Mouse (Mus musculus): ENCODE results near the gene Lrrc14b.

Lrrc14b gene

GRCm38 (mm10) chr13:74363859-74364235 is at the start of gene Lrrc14b:
Gene Lrrc14b (minus strand): TSS chr13:74364005.
- in situ Hi-C loops (cut with MboI; ENCODE audit: low pct_unique_long_range_greater_than_20kb in 1 of 2, low sequenced_read_pairs in 2 of 2, unreplicated experiment in 1 of 2) = no loop called here

GRCm38 (mm10) chr13:74399298-74399839 is 35.6 kb upstream of the Lrrc14b start, which contains the start of gene Ftl1-ps1:
Gene Ftl1-ps1 (plus strand): TSS chr13:74399694.
- in situ Hi-C loops (cut with MboI; ENCODE audit: low pct_unique_long_range_greater_than_20kb in 1 of 2, low sequenced_read_pairs in 2 of 2, unreplicated experiment in 1 of 2) = no loop called here

- in situ Hi-C loops (cut with MboI; ENCODE audit: low pct_unique_long_range_greater_than_20kb in 1 of 2, low sequenced_read_pairs in 2 of 2, unreplicated experiment in 1 of 2) = no loop called here
These were observed 27.4 kb upstream of the Lrrc14b start for GRCm38 (mm10) chr13:74391156-74391555.

DNA sequence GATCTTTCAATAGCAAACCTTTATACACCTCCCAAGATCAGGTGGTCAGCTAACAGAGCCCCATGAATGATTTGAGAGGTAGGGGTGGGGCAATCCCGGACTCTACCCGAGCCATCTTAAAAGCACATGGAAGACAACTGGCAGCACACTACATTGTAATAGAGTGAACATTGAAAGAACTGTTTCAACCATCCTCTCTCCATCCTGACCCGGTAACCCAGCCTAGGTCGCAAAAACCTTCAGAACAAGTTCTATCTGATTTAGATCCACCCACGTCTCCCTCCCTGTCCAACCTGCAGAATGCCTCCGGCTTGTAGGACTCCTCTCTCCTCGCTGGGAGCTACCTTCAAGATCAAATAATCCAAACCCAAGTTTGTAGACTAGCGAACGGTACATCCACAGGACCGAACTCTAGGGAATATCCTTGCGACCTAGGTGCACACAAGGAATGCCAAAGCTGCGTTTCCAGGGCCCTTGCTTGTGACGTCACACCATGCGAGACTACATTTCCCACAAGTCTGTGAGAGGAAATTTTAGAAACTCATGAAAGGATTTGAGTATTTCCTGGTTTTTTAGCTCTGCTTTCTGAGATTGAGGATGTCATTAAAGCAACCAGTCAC is 26.7 kb upstream of the Lrrc14b start, which contains the start of gene Zfp72:
Gene Zfp72, minus strand, starts transcription at position 466 of the 620 bp plus-strand sequence.
- in situ Hi-C loops (cut with MboI; ENCODE audit: low pct_unique_long_range_greater_than_20kb in 1 of 2, low sequenced_read_pairs in 2 of 2, unreplicated experiment in 1 of 2) = no loop called here

DNA sequence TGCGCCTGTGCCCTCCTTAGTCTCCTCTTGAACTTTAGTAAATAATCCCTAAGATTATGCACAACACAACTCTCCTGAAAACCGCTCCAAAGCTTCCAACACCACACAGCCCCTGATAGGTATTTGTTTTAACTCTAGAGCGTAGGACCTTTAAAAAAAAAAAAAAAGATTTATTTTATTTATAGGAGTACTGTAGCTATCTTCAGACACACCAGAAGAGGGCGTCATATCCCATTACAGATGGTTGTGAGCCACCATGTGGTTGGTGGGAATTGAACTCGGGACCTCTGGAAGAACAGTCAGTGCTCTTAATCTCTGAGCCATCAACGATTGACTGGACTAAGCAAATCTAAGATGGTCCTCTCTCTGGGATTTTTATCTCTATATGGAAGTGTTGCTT is 25.9 kb upstream of the Lrrc14b start:
- in situ Hi-C loops (cut with MboI; ENCODE audit: low pct_unique_long_range_greater_than_20kb in 1 of 2, low sequenced_read_pairs in 2 of 2, unreplicated experiment in 1 of 2) = no loop called here

DNA sequence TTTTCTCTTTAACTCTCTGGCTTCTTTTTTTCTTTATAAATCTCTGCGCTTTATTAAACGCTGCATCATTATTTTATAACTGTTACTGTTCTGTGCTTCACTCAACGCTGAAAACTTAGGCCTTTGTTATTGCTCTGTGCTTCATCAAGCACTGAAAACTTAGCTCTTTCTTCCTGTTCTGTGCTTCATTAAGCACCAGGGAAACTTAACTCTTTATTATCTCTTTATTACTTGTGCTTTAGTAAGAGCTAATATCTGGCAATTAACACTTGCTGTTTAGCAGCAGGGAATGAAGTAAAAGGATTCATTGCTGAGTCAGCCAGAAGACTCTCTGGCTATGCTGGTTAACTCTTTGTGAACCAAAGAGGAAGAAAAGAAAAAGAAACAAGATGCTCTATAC is 18.5 kb upstream of the Lrrc14b start:
- in situ Hi-C loops (cut with MboI; ENCODE audit: low pct_unique_long_range_greater_than_20kb in 1 of 2, low sequenced_read_pairs in 2 of 2, unreplicated experiment in 1 of 2) = no loop called here

GRCm38 (mm10) chr13:74381533-74382276 is 17.9 kb upstream of the Lrrc14b start:
- in situ Hi-C loops (cut with MboI; ENCODE audit: low pct_unique_long_range_greater_than_20kb in 1 of 2, low sequenced_read_pairs in 2 of 2, unreplicated experiment in 1 of 2) = no loop called here

DNA sequence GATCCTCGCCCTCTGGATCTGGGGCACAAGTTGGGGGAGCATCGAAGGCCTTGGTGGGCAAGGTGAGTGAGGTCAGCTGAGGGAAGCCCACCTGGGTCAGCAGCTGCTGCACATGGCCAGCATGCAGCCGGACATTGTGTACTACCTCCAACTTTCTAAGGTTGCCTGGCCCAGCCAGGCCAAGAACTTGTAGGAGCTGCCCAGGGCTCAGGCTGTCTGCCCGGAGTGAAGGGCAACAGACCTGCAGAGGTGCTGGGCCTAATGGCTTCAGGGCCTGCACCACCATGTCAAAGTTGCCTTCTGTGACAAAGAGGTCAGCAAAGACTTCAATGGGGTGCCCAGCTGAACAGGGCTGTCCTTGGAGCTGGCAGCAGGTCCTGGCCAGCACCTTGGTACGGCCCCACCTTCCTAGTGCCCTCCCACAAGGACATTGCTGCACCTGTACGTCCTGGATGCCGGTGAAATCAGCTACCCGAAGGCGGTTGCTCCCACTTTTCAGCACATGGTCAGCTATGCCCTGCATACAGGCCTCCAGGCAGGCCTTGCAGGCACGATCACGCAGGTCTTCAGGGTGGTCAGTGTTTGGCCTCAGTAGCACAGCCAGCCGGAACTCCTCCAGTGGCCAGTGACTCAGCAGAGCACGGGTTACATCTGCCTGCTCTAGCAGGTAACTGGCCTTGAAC is 488 bp downstream of the Lrrc14b start:
- in situ Hi-C loops (cut with MboI; ENCODE audit: low pct_unique_long_range_greater_than_20kb in 1 of 2, low sequenced_read_pairs in 2 of 2, unreplicated experiment in 1 of 2) = no loop called here

DNA sequence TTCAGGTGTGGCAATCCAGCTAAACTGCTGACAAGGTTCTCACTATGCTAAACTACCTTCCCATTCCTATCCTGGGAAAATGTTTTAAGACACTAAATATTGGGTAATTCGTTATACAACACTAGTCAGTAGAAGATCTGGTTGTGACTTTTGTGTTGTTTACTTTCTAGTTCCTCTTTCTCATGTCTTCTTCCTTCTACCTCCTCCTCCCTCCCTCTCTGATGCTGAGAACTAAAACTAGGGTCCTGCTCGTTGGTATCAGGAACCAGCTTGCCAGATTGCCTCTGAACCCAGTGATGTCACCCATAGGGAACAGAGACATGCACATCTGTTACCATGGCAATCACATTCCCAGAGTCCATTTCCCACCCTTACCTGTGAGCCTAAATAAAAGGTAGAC is 1.6 kb downstream of the Lrrc14b start:
- in situ Hi-C loops (cut with MboI; ENCODE audit: low pct_unique_long_range_greater_than_20kb in 1 of 2, low sequenced_read_pairs in 2 of 2, unreplicated experiment in 1 of 2) = no loop called here

- in situ Hi-C loops (cut with MboI; ENCODE audit: low pct_unique_long_range_greater_than_20kb in 1 of 2, low sequenced_read_pairs in 2 of 2, unreplicated experiment in 1 of 2) = no loop called here
These were observed 7.3 kb downstream of the Lrrc14b start for GRCm38 (mm10) chr13:74356491-74356890.

DNA sequence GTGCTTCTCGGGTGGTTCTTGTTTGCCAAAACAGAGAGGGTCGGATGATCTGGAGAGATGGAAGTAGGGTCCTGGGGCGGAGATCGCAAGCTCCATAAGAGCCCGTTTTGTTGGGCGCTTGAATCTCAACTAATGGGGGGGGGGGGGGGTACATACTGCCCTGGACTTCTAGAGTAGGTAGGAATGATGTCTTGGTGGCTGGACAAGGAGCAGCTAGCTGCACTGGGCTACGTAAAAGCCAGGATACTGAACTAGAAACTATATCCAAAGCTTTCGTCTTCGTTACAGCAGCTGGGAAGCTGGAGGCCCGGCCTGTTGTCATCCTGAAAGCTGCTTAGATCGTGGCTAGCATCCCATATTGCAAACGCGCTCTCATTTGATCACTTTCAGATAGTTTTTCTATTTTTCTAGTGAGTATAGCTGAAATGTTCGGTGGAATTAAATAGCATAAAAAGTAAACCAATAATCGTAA is 13.3 kb downstream of the Lrrc14b start:
- in situ Hi-C loops (cut with MboI; ENCODE audit: low pct_unique_long_range_greater_than_20kb in 1 of 2, low sequenced_read_pairs in 2 of 2, unreplicated experiment in 1 of 2) = no loop called here

- in situ Hi-C loops (cut with MboI; ENCODE audit: low pct_unique_long_range_greater_than_20kb in 1 of 2, low sequenced_read_pairs in 2 of 2, unreplicated experiment in 1 of 2) = loop anchor here in 1 of 2 experiments (25.0 kb wide), 1 partner anchor 188 kb away; no protein-coding TSS in a partner anchor
These were observed 14.0 kb downstream of the Lrrc14b start, which contains the start of the genes Sdha and Ccdc127 for GRCm38 (mm10) chr13:74349566-74350434. Gene Sdha (minus strand): TSS chr13:74350280. Gene Ccdc127 (plus strand): TSS chr13:74350309.

- in situ Hi-C loops (cut with MboI; ENCODE audit: low pct_unique_long_range_greater_than_20kb in 1 of 2, low sequenced_read_pairs in 2 of 2, unreplicated experiment in 1 of 2) = loop anchor here in 1 of 2 experiments (25.0 kb wide), 1 partner anchor 196 kb away; no protein-coding TSS in a partner anchor
These were observed 22.8 kb downstream of the Lrrc14b start for GRCm38 (mm10) chr13:74341036-74341435.

GRCm38 (mm10) chr13:74329321-74329720 is 34.5 kb downstream of the Lrrc14b start:
- in situ Hi-C loops (cut with MboI; ENCODE audit: low pct_unique_long_range_greater_than_20kb in 1 of 2, low sequenced_read_pairs in 2 of 2, unreplicated experiment in 1 of 2) = loop anchor here in 1 of 2 experiments (25.0 kb wide), 1 partner anchor 208 kb away; no protein-coding TSS in a partner anchor

GRCm38 (mm10) chr13:74317170-74317849 is 46.5 kb downstream of the Lrrc14b start, which contains the start of gene Pdcd6:
Gene Pdcd6 (minus strand): TSS chr13:74317580.
- in situ Hi-C loops (cut with MboI; ENCODE audit: low pct_unique_long_range_greater_than_20kb in 1 of 2, low sequenced_read_pairs in 2 of 2, unreplicated experiment in 1 of 2) = no loop called here

DNA sequence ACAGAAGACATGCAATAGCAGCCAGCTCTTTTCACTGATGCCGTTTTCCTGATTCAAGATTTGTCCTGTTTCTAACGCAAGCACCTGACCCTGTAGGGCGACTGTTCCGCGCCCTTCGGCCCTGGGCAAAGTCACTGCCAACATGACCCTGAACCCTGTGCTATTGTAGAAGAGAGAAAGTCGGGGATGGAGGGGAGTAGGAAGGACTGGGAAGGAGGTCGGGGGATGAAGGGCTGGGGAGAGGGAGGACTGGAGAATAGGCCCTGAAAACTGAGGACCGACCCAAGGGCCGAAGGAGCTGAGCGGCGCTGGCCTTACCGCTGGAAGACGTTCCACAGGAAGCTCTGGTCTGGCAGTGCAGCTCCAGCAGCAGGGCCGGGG is 47.0 kb downstream of the Lrrc14b start:
- in situ Hi-C loops (cut with MboI; ENCODE audit: low pct_unique_long_range_greater_than_20kb in 1 of 2, low sequenced_read_pairs in 2 of 2, unreplicated experiment in 1 of 2) = no loop called here

DNA sequence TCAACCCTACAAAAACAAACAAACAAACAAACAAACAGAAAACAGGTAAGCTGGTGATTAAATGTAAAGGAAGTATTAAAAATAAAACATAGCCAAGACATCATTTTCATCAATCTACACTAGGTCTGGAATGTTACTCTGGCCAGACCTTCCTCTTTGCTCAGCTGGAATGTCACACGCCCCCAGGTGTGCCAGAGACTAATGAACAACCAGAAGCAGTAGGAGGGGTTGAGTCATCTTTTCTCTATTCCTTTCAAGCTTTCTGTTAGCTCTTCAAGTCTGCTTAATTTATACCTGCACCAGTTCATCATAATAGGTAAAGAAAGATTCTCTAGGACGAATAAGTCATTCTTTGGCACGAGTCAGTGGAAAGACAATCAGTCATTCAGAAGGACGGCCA is 47.4 kb downstream of the Lrrc14b start:
- in situ Hi-C loops (cut with MboI; ENCODE audit: low pct_unique_long_range_greater_than_20kb in 1 of 2, low sequenced_read_pairs in 2 of 2, unreplicated experiment in 1 of 2) = no loop called here

Data from mouse embryonic stem cell (cell line).